22 mouse cellular contexts compared by ENCODE assay signal in genomic region chr7:80696334-80696733, GRCm38 (mm10). TPM values are rescaled to one million over a fixed set of nuclear protein-coding genes. Genes with fewer than 3 reads are reported as not detected.
DNase-seq lines count a peak whose midpoint lies in the region; TF ChIP-seq lines count a peak whose summit lies in the region.
"Had no signal": no experiment of that assay in that cellular context is flagged by ENCODE, and none has a peak within 500 bp of the region (broad histone marks: within the 10 kb centered on the region; RNA-seq: fewer than 3 reads in every experiment).

No protein-coding gene starts in this region.

- peaks cover 21% of the 10 kb centered on the region for H3K4me1 ChIP-seq in thymus, adult 2 months (replicated peaks; ENCODE audit: control insufficient read depth, insufficient read depth, low read length)
- H3K4me1 ChIP-seq in CH12.LX (ENCODE audit: control insufficient read depth in 1 of 2, insufficient read depth in 2 of 2): peaks cover 0 to 13% of the 10 kb centered on the region in 2 experiments; a peak in 2 of 4 replicates
- H3K4me1 ChIP-seq in kidney, adult 2 months (ENCODE audit: control insufficient read depth, insufficient read depth, low read length): no peaks in the 10 kb centered on the region
- H3K4me1 ChIP-seq: embryonic facial prominence, embryonic 13.5 days; embryonic facial prominence, embryonic 15.5 days; forebrain, embryonic 10.5 days; forebrain, embryonic 12.5 days had no signal

- DNase-seq in thymus, adult 2 months: no peak
- no peak for DNase-seq in thymus, adult 18-20 months
- DNase-seq in CH12.LX (ENCODE audit: extremely low read depth): no peak
- peak; percentile 48 for DNase-seq in induced T-regulatory cell, adult 2 months (ENCODE audit: low read depth)
- no peak for DNase-seq in retina, postnatal 1 day
- DNase-seq in kidney, adult 2 months: no peak
- DNase-seq: adrenal gland, adult 8-10 months; adrenal gland, postnatal 14 days; adrenal gland, postnatal 36 days; B cell, adult 2 months; cerebellum, adult 11-12 months; cerebellum, adult 2 months; cerebellum, adult 9-10 months; cerebellum, postnatal 10 days; cerebellum, postnatal 25 days; embryo, embryonic 11 days had no signal

- no peaks in the 10 kb centered on the region for H3K27me3 ChIP-seq in thymus, adult 2 months (ENCODE audit: control insufficient read depth, insufficient read depth, low read length)
- H3K27me3 ChIP-seq in CH12.LX (replicated peaks): no peaks in the 10 kb centered on the region
- no peaks in the 10 kb centered on the region for H3K27me3 ChIP-seq in kidney, adult 2 months (replicated peaks; ENCODE audit: control insufficient read depth, insufficient read depth, low read length)
- H3K27me3 ChIP-seq: embryonic facial prominence, embryonic 13.5 days; embryonic facial prominence, embryonic 15.5 days; forebrain, embryonic 12.5 days; Patski had no signal

- no peak for TF ChIP-seq POLR2A in thymus, adult 2 months (IDR thresholded peaks at IDR 0.05; ENCODE audit: control insufficient read depth, extremely low read depth, insufficient read depth, low read length, poor library complexity)
- no peak for TF ChIP-seq POLR2A in CH12.LX (IDR thresholded peaks at IDR 0.05; ENCODE audit: low read depth, low read length)
- no peak for TF ChIP-seq POLR2A in kidney, adult 2 months (IDR thresholded peaks at IDR 0.05; ENCODE audit: low read depth, low read length)

- no peaks in the 10 kb centered on the region for H3K79me2 ChIP-seq in CH12.LX (replicated peaks; ENCODE audit: control insufficient read depth, extremely low read depth, insufficient read depth, poor library complexity, severe bottlenecking)

- peak overlapping the region; percentile 62; the same call in 1 of the 2 replicates for H3K27ac ChIP-seq in thymus, adult 2 months (ENCODE audit: control insufficient read depth, insufficient read depth, low read length)
- no peak overlapping the region for H3K27ac ChIP-seq in CH12.LX (ENCODE audit: insufficient read depth, low read depth)
- H3K27ac ChIP-seq in kidney, adult 2 months (ENCODE audit: insufficient read depth, low read depth, low read length): no peak overlapping the region
- H3K27ac ChIP-seq: embryonic facial prominence, embryonic 13.5 days; embryonic facial prominence, embryonic 15.5 days; forebrain, embryonic 10.5 days; forebrain, embryonic 12.5 days had no signal

- no peaks in the 10 kb centered on the region for H3K9me3 ChIP-seq in CH12.LX (replicated peaks; ENCODE audit: low read length)
- H3K9me3 ChIP-seq: embryonic facial prominence, embryonic 13.5 days; embryonic facial prominence, embryonic 15.5 days; forebrain, embryonic 10.5 days; forebrain, embryonic 12.5 days had no signal

- H3K9ac ChIP-seq in CH12.LX (ENCODE audit: insufficient read depth, low read depth): no peak overlapping the region
- H3K9ac ChIP-seq: embryonic facial prominence, embryonic 13.5 days; embryonic facial prominence, embryonic 15.5 days; forebrain, embryonic 12.5 days had no signal

- TF ChIP-seq RAD21 in CH12.LX (IDR thresholded peaks at IDR 0.05; ENCODE audit: low read depth, low read length): no peak

- no peak for TF ChIP-seq EP300 in CH12.LX (IDR thresholded peaks at IDR 0.05; ENCODE audit: low read length)

- no peak overlapping the region for H3K4me2 ChIP-seq in CH12.LX (ENCODE audit: insufficient read depth, low read depth, poor library complexity, severe bottlenecking)
- H3K4me2 ChIP-seq: embryonic facial prominence, embryonic 13.5 days; embryonic facial prominence, embryonic 15.5 days; forebrain, embryonic 12.5 days had no signal

- WGBS in thymus, adult 2 months: 3% methylated on average over 1 of the region's 1 CpGs
- 26% methylated on average over 1 of the region's 1 CpGs for WGBS in kidney, adult 2 months

- no peak overlapping the region for H3K4me3 ChIP-seq in thymus, adult 2 months (ENCODE audit: control insufficient read depth, insufficient read depth, low read length)
- no peak overlapping the region for H3K4me3 ChIP-seq in CH12.LX (replicated peaks in 1 of 3; ENCODE audit: low read depth in 2 of 3, low read length in 2 of 3, poor library complexity in 1 of 3)
- no peak overlapping the region for H3K4me3 ChIP-seq in kidney, adult 2 months (ENCODE audit: insufficient read depth, low read depth, low read length)
- H3K4me3 ChIP-seq: embryonic facial prominence, embryonic 13.5 days; embryonic facial prominence, embryonic 15.5 days; erythroblast, embryonic 14.5 days; forebrain, embryonic 10.5 days; forebrain, embryonic 12.5 days had no signal

- TF ChIP-seq CTCF in thymus, adult 2 months (IDR thresholded peaks at IDR 0.05; ENCODE audit: borderline replicate concordance, control insufficient read depth, extremely low read depth, insufficient read depth, low read length, poor library complexity): no peak
- no peak for TF ChIP-seq CTCF in CH12.LX (conservative IDR thresholded peaks at IDR 0.05 in 1 of 2, IDR thresholded peaks at IDR 0.05 in 1 of 2; ENCODE audit: low read depth in 2 of 2, low read length in 2 of 2)
- no peak for TF ChIP-seq CTCF in kidney, adult 2 months (conservative IDR thresholded peaks at IDR 0.05; ENCODE audit: insufficient read depth, insufficient read length, low read depth, low read length)

- dilution Hi-C loops in CH12.LX (cut with MboI; ENCODE audit: extremely low pct_ligation_motif_present, extremely low pct_unique_long_range_greater_than_20kb, low sequenced_read_pairs): no loop called here

- no peaks in the 10 kb centered on the region for H3K36me3 ChIP-seq in thymus, adult 2 months (ENCODE audit: control insufficient read depth, insufficient read depth, low read length)
- no peaks in the 10 kb centered on the region for H3K36me3 ChIP-seq in CH12.LX (replicated peaks in 1 of 2; ENCODE audit: control insufficient read depth in 1 of 2, insufficient read depth in 1 of 2, low read length in 1 of 2)
- H3K36me3 ChIP-seq in kidney, adult 2 months (ENCODE audit: control insufficient read depth, insufficient read depth, low read length): no peaks in the 10 kb centered on the region
- H3K36me3 ChIP-seq: embryonic facial prominence, embryonic 13.5 days; embryonic facial prominence, embryonic 15.5 days; forebrain, embryonic 10.5 days; forebrain, embryonic 12.5 days had no signal

- in situ Hi-C loops in CH12.LX (cut with MboI; ENCODE audit: low pct_ligation_motif_present, low pct_unique_long_range_greater_than_20kb, low sequenced_read_pairs): no loop called here

TF ChIP-seq in CH12.LX, 34 proteins besides CTCF, POLR2A, EP300 and RAD21:
- TF ChIP-seq ZNF384 (IDR thresholded peaks at IDR 0.05; ENCODE audit: low read depth, low read length): 0 out of 2 replicates have a peak, but pooled peaks have one; percentile 24
- no peak for TF ChIP-seq ZKSCAN1 (IDR thresholded peaks at IDR 0.05; ENCODE audit: borderline replicate concordance, low read depth, low read length)

RNA-seq across cellular contexts. Expression of gene Crtc3, which starts 7.7 kb away (rescaled TPM):
- polyA plus RNA-seq in thymus, adult 2 months (2012; rRNA removed): 40.3 and 43.6 TPM in 2 replicates
- total RNA-seq in CH12.LX (2012; rRNA removed) (3.9 and 4.4 TPM in 2 replicates), CH12.LX (2014; rRNA removed) (1.2 and 1.3 TPM in 2 replicates)
- 5.8 and 9.1 TPM in 2 replicates for polyA plus RNA-seq in CH12.LX (2012; ENCODE audit: insufficient read length, low read depth)
- polyA plus RNA-seq in kidney, adult 2 months (2012; rRNA removed): 13.2 and 13.3 TPM in 2 replicates
